Mouse (Mus musculus) heart, embryonic 11.5 days (tissue): Measurements from ENCODE around the gene Stk39. TPM values are rescaled to one million over a fixed set of nuclear protein-coding genes. Genes with fewer than 3 reads are reported as not detected.

ENCODE experiments used
- ATAC-seq: fragments of 200-750 bp; cut with Nextera tagmentation; replicated peaks from 2 replicates; pipeline ENCODE4 v1.8.0; 2017; ENCODE audit warnings: moderate library complexity; ENCODE audit not compliant: insufficient number of reproducible peaks, low FRiP score, low TSS enrichment
- H3K27ac ChIP-seq: fragments of 300-500 bp; sonication (generic); 2 replicates; pipeline ENCODE4 v1.5.1; 2014; ENCODE audit warnings: mild to moderate bottlenecking, low read depth, low read length
- H3K27me3 ChIP-seq: fragments of 300-500 bp; sonication (generic); 2 replicates; pipeline ENCODE4 v1.6.1; 2014; ENCODE audit warnings: mild to moderate bottlenecking, low read length, mixed read lengths; ENCODE audit not compliant: control insufficient read depth, insufficient read depth
- H3K36me3 ChIP-seq: fragments of 300-500 bp; sonication (generic); 2 replicates; pipeline ENCODE4 v1.6.1; 2014; ENCODE audit warnings: mild to moderate bottlenecking, low read length, moderate library complexity, mixed read lengths; ENCODE audit not compliant: control insufficient read depth, insufficient read depth
- H3K4me1 ChIP-seq: fragments of 300-500 bp; sonication (generic); 2 replicates; pipeline ENCODE4 v1.6.1; 2014; ENCODE audit warnings: low read length; ENCODE audit not compliant: control insufficient read depth, insufficient read depth
- H3K4me2 ChIP-seq: fragments of 300-500 bp; sonication (generic); 2 replicates; pipeline ENCODE4 v1.6.1; 2014; ENCODE audit warnings: mild to moderate bottlenecking, moderate library complexity
- H3K4me3 ChIP-seq: fragments of 300-500 bp; sonication (generic); 2 replicates; pipeline ENCODE4 v1.5.1; 2014; ENCODE audit warnings: low read depth, low read length
- H3K9ac ChIP-seq: fragments of 300-500 bp; sonication (generic); 2 replicates; pipeline ENCODE4 v1.6.1; 2014; ENCODE audit warnings: mild to moderate bottlenecking, low read depth, low read length, moderate library complexity
- H3K9me3 ChIP-seq: fragments of 300-500 bp; sonication (generic); replicated peaks from 2 replicates; pipeline ENCODE4 v1.6.1; 2016; ENCODE audit warnings: low read length; ENCODE audit not compliant: control insufficient read depth
- WGBS: fragments of 180-500 bp; shearing (Covaris S2); extraction: QIAGEN DNeasy Blood & Tissue Kit; methylation state at CpG from one replicate; pipeline ENCODE4 v1.1.7; 2014; ENCODE audit not compliant: insufficient replicate concordance; 5-methylcytosine and 5-hydroxymethylcytosine counted together
- polyA plus RNA-seq: library from polyadenylated mRNA; unstranded; fragments of >200 nt; fragmentation: Nextera tagmentation; extraction: Ambion mirVana; gene quantifications from 2 replicates; pipeline ENCODE4 v1.2.1, GENCODE M21; 2014

Gene Stk39
- polyA plus RNA-seq, 1 experiment from 2014 or later, result 58.3 TPM

DNA sequence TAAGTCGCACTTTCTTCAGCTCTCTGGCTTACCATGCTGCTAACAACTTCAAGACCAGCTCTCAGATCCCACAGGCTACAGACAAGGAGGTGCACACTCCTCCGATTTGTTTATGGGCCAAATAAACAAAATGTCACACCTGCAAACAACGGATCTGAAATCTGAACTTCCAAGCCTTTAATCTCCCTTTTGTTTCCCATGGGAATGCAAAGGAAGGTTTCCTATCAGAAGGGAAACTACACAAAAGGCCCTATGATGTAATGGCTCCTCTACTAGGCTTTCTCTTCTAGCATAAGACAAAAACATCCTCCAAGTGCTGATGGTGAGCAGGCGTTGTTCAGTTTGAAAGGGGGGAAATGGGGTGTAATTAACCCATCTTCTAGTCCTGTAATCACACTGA is 37.1 kb downstream of the Stk39 start:
- no peak for ATAC-seq
- no peaks in the 10 kb centered on the region for H3K36me3 ChIP-seq
- no peak overlapping the region for H3K9ac ChIP-seq
- H3K4me1 ChIP-seq, result peaks cover 65% of the 10 kb centered on the region
- no peaks in the 10 kb centered on the region for H3K27me3 ChIP-seq
- no peak overlapping the region for H3K4me2 ChIP-seq
- peak overlapping the region; percentile 82; the same call in 1 of the 2 replicates for H3K27ac ChIP-seq
- no peak overlapping the region for H3K4me3 ChIP-seq
- no peaks in the 10 kb centered on the region for H3K9me3 ChIP-seq
- WGBS, result 25% methylated on average over 4 of the region's 4 CpGs

DNA sequence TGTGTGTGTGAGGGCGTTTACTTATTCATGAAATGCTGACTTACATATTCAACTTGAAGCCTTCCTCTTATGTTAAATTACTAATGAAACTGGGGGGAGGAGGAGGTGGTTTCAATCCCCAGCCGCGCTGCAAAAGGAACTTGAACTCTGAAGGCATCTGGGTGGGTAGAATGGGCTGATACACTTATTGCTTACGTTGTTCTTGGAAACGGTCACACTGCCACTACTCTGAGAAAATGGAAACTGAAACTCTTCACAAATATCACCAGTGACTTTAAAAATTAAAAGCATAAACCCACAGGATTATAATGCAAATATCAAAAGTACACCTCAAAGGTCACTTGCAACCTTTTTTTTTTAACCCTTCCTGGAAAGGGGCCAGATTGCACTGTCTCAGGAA is 37.5 kb downstream of the Stk39 start:
- Histone ChIP-seq H3K9ac (no peak overlapping the region), H3K36me3 (no peaks in the 10 kb centered on the region), H3K27me3 (no peaks in the 10 kb centered on the region), H3K4me3 (no peak overlapping the region), H3K9me3 (no peaks in the 10 kb centered on the region), H3K4me1 (peaks cover 67% of the 10 kb centered on the region), H3K4me2 (no peak overlapping the region), H3K27ac (0 out of 2 replicates have a peak overlapping the region, but pooled peaks have one; percentile 55)
- 51% methylated on average over 5 of the region's 5 CpGs for WGBS
- ATAC-seq, result no peak

DNA sequence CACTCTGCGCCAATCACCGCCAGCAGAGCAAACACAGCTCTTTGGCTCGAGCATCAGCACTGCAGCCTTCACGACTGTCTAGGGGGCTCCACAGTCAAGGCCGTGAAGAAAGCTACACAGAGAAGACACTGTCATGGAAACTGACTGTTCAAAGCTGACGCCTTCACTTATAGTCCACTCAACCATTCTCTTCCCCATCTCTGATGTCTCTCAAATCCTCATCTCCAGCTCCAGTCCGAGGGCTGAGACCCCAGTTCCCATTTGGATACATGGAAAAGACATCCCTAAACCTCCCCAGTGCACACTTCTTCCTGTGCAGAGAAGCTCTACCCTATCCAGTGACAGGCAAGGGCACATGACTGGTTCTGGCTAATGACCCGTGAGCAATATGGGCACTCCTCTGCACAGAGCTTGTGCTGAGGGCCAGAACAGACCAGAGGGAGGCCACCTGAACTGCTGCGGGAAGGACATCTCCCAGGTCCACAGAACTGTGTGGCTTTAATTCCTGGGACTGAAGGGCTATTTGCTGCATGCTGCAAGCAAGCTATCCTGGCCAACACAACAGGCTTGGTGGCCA is 38.2 kb downstream of the Stk39 start:
- no peak overlapping the region for H3K9ac ChIP-seq
- no peaks in the 10 kb centered on the region for H3K36me3 ChIP-seq
- H3K27ac ChIP-seq, result peak overlapping the region; percentile 55; the same call in 1 of the 2 replicates
- H3K9me3 ChIP-seq, result no peaks in the 10 kb centered on the region
- H3K4me3 ChIP-seq, result no peak overlapping the region
- WGBS, result 71% methylated on average over 9 of the region's 9 CpGs
- ATAC-seq, result no peak
- H3K4me1 ChIP-seq, result peaks cover 71% of the 10 kb centered on the region
- no peak overlapping the region for H3K4me2 ChIP-seq
- H3K27me3 ChIP-seq, result no peaks in the 10 kb centered on the region

DNA sequence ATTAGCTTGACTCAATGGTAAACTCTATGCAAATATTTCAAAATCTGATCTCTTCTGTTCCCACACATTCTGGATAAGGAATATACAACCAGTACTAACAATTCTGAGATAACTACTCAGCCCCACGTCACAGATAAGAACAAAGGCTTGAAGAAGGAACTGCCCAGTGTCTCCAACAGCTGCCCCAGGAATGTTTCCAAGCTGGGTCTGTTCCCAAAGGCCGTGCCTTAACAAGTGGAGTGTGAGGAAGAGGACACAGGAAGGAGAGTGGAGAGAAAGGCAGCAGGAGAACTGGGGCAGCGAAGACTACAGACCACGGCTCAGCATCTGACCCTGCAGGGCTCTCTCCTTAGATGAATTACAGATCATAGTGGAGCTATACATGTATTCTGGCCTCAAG is 39.2 kb downstream of the Stk39 start:
- Histone ChIP-seq H3K4me2 (no peak overlapping the region), H3K36me3 (no peaks in the 10 kb centered on the region), H3K27ac (peak overlapping the region; percentile 81), H3K9ac (no peak overlapping the region), H3K9me3 (no peaks in the 10 kb centered on the region), H3K4me3 (no peak overlapping the region), H3K27me3 (no peaks in the 10 kb centered on the region), H3K4me1 (peaks cover 71% of the 10 kb centered on the region)
- WGBS, result 27% methylated on average over 4 of the region's 4 CpGs
- ATAC-seq, result 0 out of 2 replicates have a peak, but pooled peaks have one; percentile 23

DNA sequence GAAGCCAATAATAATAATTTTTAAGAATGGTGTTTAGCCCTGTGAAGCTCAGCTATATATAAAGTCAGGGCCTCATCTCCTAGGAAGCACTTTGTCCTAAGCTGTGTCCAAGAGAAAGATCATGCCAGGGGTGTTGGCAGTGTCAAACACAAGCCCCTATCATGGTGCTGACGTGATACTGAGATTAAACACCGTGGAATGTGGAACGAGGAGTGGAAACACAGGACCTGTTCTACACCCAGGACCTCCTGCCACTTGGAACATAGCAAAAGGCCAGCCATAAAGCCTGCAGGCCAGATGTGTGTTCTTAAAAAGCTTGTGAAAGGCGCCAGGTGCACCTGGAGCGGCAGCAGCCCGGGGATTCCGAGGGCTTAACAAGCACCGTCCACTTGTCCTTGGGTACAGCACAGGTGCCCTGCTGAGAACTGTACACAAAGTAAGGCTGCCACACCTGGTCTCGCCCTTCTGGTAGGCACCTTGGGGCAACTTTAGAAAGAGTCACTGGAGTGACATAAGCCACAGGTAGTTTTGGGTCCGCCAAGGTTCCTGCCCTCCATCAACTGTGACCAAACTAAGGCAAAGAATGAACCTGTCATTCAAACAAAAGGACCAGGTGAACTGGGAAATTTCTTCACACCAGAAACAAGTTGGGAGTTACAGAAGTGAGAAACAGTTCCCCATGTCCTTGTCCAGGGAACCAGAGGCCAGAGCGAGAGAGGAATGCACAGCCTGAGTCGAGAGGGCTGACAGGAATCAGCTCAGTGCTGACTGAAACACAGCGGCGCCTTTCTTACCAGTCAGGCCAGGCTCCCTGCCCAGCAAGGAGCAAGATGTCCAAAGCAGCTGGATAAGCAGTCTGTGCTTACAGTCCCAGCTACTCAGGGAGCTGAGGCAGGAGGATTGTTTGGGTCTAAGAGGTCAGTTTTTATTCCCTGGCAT is 40.8 kb downstream of the Stk39 start:
- peak overlapping the region; percentile 44 for H3K4me2 ChIP-seq
- H3K27ac ChIP-seq, result peak overlapping the region; percentile 90
- peak; percentile 63 for ATAC-seq
- H3K36me3 ChIP-seq, result no peaks in the 10 kb centered on the region
- no peaks in the 10 kb centered on the region for H3K27me3 ChIP-seq
- no peak overlapping the region for H3K4me3 ChIP-seq
- H3K4me1 ChIP-seq, result peaks cover 65% of the 10 kb centered on the region
- no peaks in the 10 kb centered on the region for H3K9me3 ChIP-seq
- no peak overlapping the region for H3K9ac ChIP-seq
- WGBS, result 40% methylated on average over 14 of the region's 14 CpGs

DNA sequence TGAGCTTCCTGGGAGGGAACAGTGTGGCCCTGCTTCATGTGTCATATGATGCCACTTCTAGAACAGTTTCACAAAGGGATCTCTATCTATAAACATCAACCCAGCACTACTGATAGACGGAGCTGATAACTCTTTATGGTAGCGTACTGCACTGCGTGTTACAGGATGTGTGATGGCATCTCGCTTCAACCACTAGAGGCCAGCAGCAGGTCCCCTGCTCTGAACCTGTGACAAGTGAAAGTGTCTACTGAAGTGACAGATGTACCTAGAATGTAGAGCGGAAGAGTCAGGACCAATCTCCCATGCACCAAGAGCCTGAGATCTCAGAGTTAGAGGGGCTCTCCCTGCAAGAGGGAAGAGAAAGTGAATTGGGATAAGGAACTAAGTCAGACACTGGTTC is 41.6 kb downstream of the Stk39 start:
- H3K4me3 ChIP-seq, result no peak overlapping the region
- peak overlapping the region; percentile 90 for H3K27ac ChIP-seq
- no peaks in the 10 kb centered on the region for H3K36me3 ChIP-seq
- no peaks in the 10 kb centered on the region for H3K27me3 ChIP-seq
- WGBS, result 51% methylated on average over 5 of the region's 5 CpGs
- H3K4me2 ChIP-seq, result peak overlapping the region; percentile 41
- H3K9ac ChIP-seq, result no peak overlapping the region
- peaks cover 57% of the 10 kb centered on the region for H3K4me1 ChIP-seq
- ATAC-seq, result no peak; the same call in 1 of the 2 replicates
- no peaks in the 10 kb centered on the region for H3K9me3 ChIP-seq

DNA sequence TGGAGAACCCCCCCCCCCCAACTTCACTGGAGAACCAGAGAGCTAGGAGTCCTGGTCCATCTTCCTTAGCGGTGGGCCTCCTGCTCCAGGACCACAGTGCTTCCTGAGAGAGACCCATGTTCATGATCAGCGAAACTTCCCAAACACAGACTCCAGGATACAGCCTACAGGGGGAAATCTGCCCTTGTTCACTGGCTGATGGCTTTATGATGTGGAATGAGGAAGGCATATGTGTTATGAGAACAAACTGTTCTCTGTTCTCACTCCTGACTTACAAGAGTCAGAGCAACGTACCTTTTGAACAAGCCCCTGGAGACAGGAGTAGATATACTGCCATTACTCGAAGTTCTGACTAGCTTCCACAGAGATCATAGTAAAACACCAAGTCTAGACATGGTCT is 42.6 kb downstream of the Stk39 start:
- Histone ChIP-seq H3K4me2 (no peak overlapping the region), H3K36me3 (no peaks in the 10 kb centered on the region), H3K4me3 (no peak overlapping the region), H3K4me1 (peaks cover 47% of the 10 kb centered on the region), H3K27me3 (no peaks in the 10 kb centered on the region), H3K9ac (no peak overlapping the region), H3K27ac (no peak overlapping the region), H3K9me3 (no peaks in the 10 kb centered on the region)
- 72% methylated on average over 4 of the region's 4 CpGs for WGBS
- no peak for ATAC-seq

DNA sequence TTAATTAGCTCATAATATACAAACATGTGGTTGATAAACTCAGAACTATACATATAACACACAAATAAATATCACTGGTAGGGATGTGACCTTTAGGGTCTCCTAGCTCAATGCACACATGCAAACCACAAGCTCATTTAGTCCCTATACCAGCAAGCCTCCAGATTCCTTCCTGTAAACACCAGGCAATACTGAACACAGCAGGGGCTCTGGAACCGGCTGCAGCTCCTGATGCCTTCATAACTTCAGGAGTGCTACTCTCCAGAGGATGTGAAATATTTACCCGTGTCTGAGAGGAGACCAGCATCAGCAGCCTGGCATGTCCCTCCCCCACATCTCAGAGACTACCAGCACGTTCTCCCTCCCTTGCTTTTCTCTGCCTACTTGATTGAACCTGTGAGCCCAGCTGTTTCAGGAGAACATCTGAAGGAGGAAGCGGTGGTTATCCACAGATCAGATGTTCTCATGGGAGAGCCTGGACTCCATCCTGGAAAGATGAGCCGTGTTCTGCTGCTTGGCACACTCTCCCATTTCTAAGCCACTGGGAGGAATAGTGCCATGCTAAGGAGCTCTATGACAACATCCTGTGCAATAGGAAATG is 45.0 kb downstream of the Stk39 start:
- no peak for ATAC-seq
- Histone ChIP-seq H3K9ac (no peak overlapping the region), H3K4me3 (no peak overlapping the region), H3K36me3 (no peaks in the 10 kb centered on the region), H3K4me2 (no peak overlapping the region), H3K27ac (no peak overlapping the region), H3K27me3 (no peaks in the 10 kb centered on the region), H3K4me1 (peaks cover 36% of the 10 kb centered on the region), H3K9me3 (no peaks in the 10 kb centered on the region)
- 61% methylated on average over 5 of the region's 5 CpGs for WGBS
